Mouse (Mus musculus) E14TG2a.4 (cell line): ENCODE measurements around the gene Tmem63b.

Experiments used
- CTCF ChIP-seq: conservative IDR thresholded peaks from 2 replicates; pipeline ENCODE4 v1.5.1; 2014; ENCODE audit warnings: low read length
- POU5F1 ChIP-seq: IDR thresholded peaks from 2 replicates; pipeline ENCODE4 v1.6.1; 2014; ENCODE audit warnings: low read length, borderline replicate concordance

DNA sequence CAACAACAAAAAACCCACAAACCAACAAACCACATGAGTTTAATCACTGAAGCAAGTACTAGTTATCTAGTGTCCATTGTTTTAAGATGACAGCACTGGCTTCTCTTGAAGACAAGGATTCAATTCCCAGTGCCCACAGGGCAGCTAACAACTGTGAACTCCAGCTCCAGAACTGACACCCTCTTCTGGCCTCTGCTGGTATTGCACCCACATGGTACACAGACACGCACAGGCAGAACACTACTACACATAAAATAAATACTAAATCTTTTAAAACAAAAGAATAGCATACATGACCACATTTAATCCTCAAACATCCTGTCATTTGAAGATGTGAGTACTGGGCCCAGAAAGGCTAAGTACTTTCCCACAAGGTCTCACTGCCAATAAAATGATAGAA, 5.1 kb downstream of the Tmem63b start:
- TF ChIP-seq CTCF (peak; percentile 92), POU5F1 (no peak)
